Mouse (Mus musculus) embryonic facial prominence, embryonic 13.5 days (tissue): ENCODE measurements around the gene Olfr478. TPM values are rescaled to one million over a fixed set of nuclear protein-coding genes. Genes with fewer than 3 reads are reported as not detected.
"Not testable (repeated sequence)": the region's sequence is repeated elsewhere in the genome, so short reads cannot be mapped to it uniquely, and the experiment has no call there.

Experiments
- ATAC-seq: fragments of 200-750 bp; cut with Nextera tagmentation; 2 replicates; pipeline ENCODE4 v1.8.0; 2017; ENCODE audit warnings: low read depth; ENCODE audit not compliant: insufficient number of reproducible peaks, insufficient read depth, low FRiP score, low TSS enrichment
- H3K27ac ChIP-seq: fragments of 300-500 bp; sonication (generic); 2 replicates; pipeline ENCODE4 v1.5.1; 2015; ENCODE audit warnings: moderate library complexity, mild to moderate bottlenecking, inconsistent platforms
- H3K27me3 ChIP-seq: fragments of 300-500 bp; sonication (generic); 2 replicates; pipeline ENCODE4 v1.6.1; 2015; ENCODE audit warnings: mild to moderate bottlenecking, inconsistent platforms
- H3K36me3 ChIP-seq: fragments of 300-500 bp; sonication (generic); 2 replicates; pipeline ENCODE4 v1.6.1; 2015; ENCODE audit warnings: mild to moderate bottlenecking, inconsistent platforms
- H3K4me1 ChIP-seq: fragments of 300-500 bp; sonication (generic); 2 replicates; pipeline ENCODE4 v1.6.1; 2015; ENCODE audit warnings: inconsistent platforms
- H3K4me2 ChIP-seq: fragments of 300-500 bp; sonication (generic); 2 replicates; pipeline ENCODE4 v1.6.1; 2015; ENCODE audit warnings: moderate library complexity, mild to moderate bottlenecking, inconsistent platforms
- H3K4me3 ChIP-seq: fragments of 300-500 bp; sonication (generic); 2 replicates; pipeline ENCODE4 v1.5.1; 2015; ENCODE audit warnings: mild to moderate bottlenecking, inconsistent platforms
- H3K9ac ChIP-seq: fragments of 300-500 bp; sonication (generic); 2 replicates; pipeline ENCODE4 v1.6.1; 2015; ENCODE audit warnings: mild to moderate bottlenecking, inconsistent platforms
- H3K9me3 ChIP-seq: fragments of 300-500 bp; sonication (generic); 2 replicates; pipeline ENCODE4 v1.6.1; 2016; ENCODE audit warnings: inconsistent platforms
- WGBS: fragments of 180-500 bp; shearing (Covaris S2); methylation state at CpG from one replicate; pipeline ENCODE4 v1.1.7; 2015; ENCODE audit warnings: mixed read lengths; 5-methylcytosine and 5-hydroxymethylcytosine counted together
- polyA plus RNA-seq: library from polyadenylated mRNA; unstranded; fragments of >200 nt; fragmentation: Nextera tagmentation; extraction: Ambion mirVana; gene quantifications from 2 replicates; pipeline ENCODE4 v1.2.1, GENCODE M21; 2015

Olfr478 gene
- polyA plus RNA-seq, result not detected in 2 replicates

DNA sequence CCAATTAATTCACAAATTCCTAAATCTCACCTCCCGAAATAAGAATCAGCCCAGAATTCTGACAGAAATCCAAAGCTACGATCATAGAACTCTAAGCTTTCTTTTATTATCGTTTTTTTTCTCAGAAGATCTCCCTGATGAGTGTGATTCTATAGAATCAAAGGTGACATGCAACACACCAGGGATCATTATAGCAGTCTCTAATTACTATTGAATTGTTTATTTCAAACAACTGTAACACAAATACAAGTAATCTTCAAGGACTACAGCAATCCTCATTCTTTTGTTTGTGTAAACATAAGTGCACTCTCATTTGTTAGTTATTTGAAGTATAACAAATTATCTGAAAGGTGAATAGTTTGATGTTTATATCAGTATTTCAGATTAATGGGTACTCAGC, at the start of gene Olfr478:
Gene Olfr478, minus strand, starts transcription at position 101 of the 400 bp plus-strand sequence.
- Histone ChIP-seq H3K36me3 (no peaks in the 10 kb centered on the region), H3K4me2 (no peak within 1 kb of the TSS)
- 79% methylated on average over 3 of the region's 3 CpGs for WGBS

GRCm38 (mm10) chr7:108079555-108079954, 45.8 kb upstream of the Olfr478 start, which contains the start of gene Olfr481:
Olfr481 (plus strand) TSS chr7:108079855.
- Histone ChIP-seq H3K9ac (no peak within 1 kb of the TSS), H3K4me3 (no peak within 1 kb of the TSS), H3K27ac (no peak within 1 kb of the TSS), H3K4me1 (no peaks in the 10 kb centered on the region), H3K36me3 (no peaks in the 10 kb centered on the region), H3K9me3 (no peaks in the 10 kb centered on the region), H3K27me3 (no peaks in the 10 kb centered on the region), H3K4me2 (no peak within 1 kb of the TSS)
- no peak for ATAC-seq

More for the DNA sequence above, at the start of gene Olfr478:
- H3K9me3 ChIP-seq, result no peaks in the 10 kb centered on the region
- H3K4me1 ChIP-seq, result no peaks in the 10 kb centered on the region
- ATAC-seq, result no peak
- H3K4me3 ChIP-seq, result no peak within 1 kb of the TSS
- H3K9ac ChIP-seq, result no peak within 1 kb of the TSS
- no peak within 1 kb of the TSS for H3K27ac ChIP-seq
- no peaks in the 10 kb centered on the region for H3K27me3 ChIP-seq

- H3K4me3 ChIP-seq, result no peak within 1 kb of the TSS
- no peaks in the 10 kb centered on the region for H3K36me3 ChIP-seq
- no peaks in the 10 kb centered on the region for H3K9me3 ChIP-seq
- no peaks in the 10 kb centered on the region for H3K4me1 ChIP-seq
- 73% methylated on average over 1 of the region's 1 CpGs for WGBS
- no peak within 1 kb of the TSS for H3K9ac ChIP-seq
- no peak within 1 kb of the TSS for H3K4me2 ChIP-seq
- no peaks in the 10 kb centered on the region for H3K27me3 ChIP-seq
- ATAC-seq, result no peak
- H3K27ac ChIP-seq, result no peak within 1 kb of the TSS
These were observed 33.5 kb upstream of the Olfr478 start, which contains the start of gene Olfr480 for GRCm38 (mm10) chr7:108067246-108067645. Olfr480 (minus strand) TSS chr7:108067346.

DNA sequence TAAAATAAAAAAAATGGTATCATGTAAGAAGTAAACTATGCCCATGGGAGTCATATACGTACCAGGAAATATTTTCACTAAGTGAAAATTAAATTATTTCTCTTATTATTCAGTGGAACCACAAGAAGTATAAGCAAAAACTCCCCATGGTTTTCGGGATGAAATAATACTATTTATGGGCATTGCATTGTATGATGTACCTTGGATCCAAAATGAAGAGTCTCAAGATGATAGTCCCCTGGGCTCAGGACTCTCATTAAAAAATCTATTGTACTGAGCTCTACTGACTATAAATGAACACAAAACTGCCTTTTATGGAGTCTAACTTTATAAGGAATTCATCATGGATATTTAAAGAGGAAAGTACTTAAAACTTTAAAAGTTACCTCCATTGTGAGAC, 16.6 kb upstream of the Olfr478 start, which contains the start of gene Olfr479:
Gene Olfr479, plus strand, starts transcription at position 301 of the 400 bp plus-strand sequence.
- no peak for ATAC-seq
- no peaks in the 10 kb centered on the region for H3K36me3 ChIP-seq
- no peak within 1 kb of the TSS for H3K9ac ChIP-seq
- WGBS, result 82% methylated on average over 2 of the region's 2 CpGs
- H3K27ac ChIP-seq, result no peak within 1 kb of the TSS
- no peaks in the 10 kb centered on the region for H3K4me1 ChIP-seq
- H3K4me3 ChIP-seq, result no peak within 1 kb of the TSS
- H3K27me3 ChIP-seq, result no peaks in the 10 kb centered on the region
- 0 out of 2 replicates have a peak, but pooled peaks cover 3% of the 10 kb centered on the region for H3K9me3 ChIP-seq
- no peak within 1 kb of the TSS for H3K4me2 ChIP-seq

DNA sequence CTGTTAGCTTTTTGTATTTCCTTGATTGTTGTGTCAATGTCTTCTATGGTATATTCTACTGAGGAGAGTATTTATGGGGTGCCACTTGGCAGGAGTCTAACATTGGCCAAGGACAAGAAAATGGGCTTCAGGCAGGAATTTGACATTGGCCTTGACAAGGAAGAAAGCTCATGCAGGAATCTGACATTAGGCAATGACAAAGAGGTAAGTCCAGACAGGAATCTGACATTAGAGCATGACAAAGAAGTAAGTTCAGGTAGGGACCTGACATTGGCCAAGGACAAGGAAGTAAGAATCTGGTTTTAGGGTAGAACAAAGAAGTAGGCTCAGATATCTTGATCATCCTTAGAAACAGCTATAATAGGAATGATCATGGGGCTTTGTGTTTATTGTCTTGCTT, 19.5 kb downstream of the Olfr478 start:
- not testable (repeated sequence) for H3K4me3 ChIP-seq, H3K4me2 ChIP-seq, H3K36me3 ChIP-seq, H3K9me3 ChIP-seq, H3K27me3 ChIP-seq, H3K27ac ChIP-seq, H3K9ac ChIP-seq, ATAC-seq, H3K4me1 ChIP-seq

DNA sequence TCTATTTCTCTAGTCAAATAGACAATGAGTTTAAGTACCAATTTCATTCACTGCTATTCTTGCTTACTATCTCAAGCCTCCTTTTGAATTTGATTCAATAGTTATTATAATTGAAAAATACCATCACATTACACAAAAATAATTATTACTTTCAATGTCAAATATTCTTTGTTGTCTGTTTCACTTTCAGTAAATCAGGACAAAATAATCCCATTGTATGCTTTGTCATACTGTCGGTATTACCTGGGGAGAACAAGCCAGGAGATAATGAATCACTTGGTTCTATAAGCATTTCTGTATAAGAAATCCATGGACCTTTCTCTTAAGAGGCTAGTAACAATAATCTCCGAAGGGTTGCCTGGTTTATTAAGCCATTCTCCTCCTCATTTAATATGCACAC, 47.4 kb downstream of the Olfr478 start, which contains the start of gene Olfr477:
Gene Olfr477, plus strand, starts transcription at position 301 of the 400 bp plus-strand sequence.
- no peak within 1 kb of the TSS for H3K4me2 ChIP-seq
- no peaks in the 10 kb centered on the region for H3K9me3 ChIP-seq
- H3K4me1 ChIP-seq, result no peaks in the 10 kb centered on the region
- no peak for ATAC-seq
- 78% methylated on average over 2 of the region's 2 CpGs for WGBS
- H3K27me3 ChIP-seq, result no peaks in the 10 kb centered on the region
- no peak within 1 kb of the TSS for H3K9ac ChIP-seq
- H3K36me3 ChIP-seq, result no peaks in the 10 kb centered on the region
- H3K4me3 ChIP-seq, result no peak within 1 kb of the TSS
- no peak within 1 kb of the TSS for H3K27ac ChIP-seq

Other genes starting within 250 kb of the Olfr478 start
- gene Ovch2, start 232.8 kb downstream of the Olfr478 start, polyA plus RNA-seq, result not detected in 2 replicates
- gene Olfr467, start 221.7 kb downstream of the Olfr478 start, polyA plus RNA-seq, result not detected in 2 replicates
- not detected in 2 replicates for gene Olfr469, start 208.4 kb downstream of the Olfr478 start, polyA plus RNA-seq
- not detected in 2 replicates for gene Olfr470, start 186.5 kb downstream of the Olfr478 start, polyA plus RNA-seq
- gene Olfr472, start 136.1 kb downstream of the Olfr478 start, polyA plus RNA-seq, result not detected in 2 replicates
- gene Olfr473, start 103.5 kb downstream of the Olfr478 start, polyA plus RNA-seq, result not detected in 2 replicates
- gene Olfr474, start 79.3 kb downstream of the Olfr478 start, polyA plus RNA-seq, result not detected in 2 replicates
- gene Olfr476, start 69.2 kb downstream of the Olfr478 start, polyA plus RNA-seq, result not detected in 2 replicates
- gene Olfr477, start 47.3 kb downstream of the Olfr478 start, polyA plus RNA-seq, result not detected in 2 replicates
- gene Olfr479, start 16.7 kb upstream of the Olfr478 start, polyA plus RNA-seq, result not detected in 2 replicates
- gene Olfr480, start 33.4 kb upstream of the Olfr478 start, polyA plus RNA-seq, result not detected in 2 replicates
- gene Olfr481, start 45.9 kb upstream of the Olfr478 start, polyA plus RNA-seq, result not detected in 2 replicates
- gene Olfr482, start 63.6 kb upstream of the Olfr478 start, polyA plus RNA-seq, result 0.26 TPM in 1 of 2 replicates, not detected in the other
- not detected in 2 replicates for gene Olfr483, start 66.9 kb upstream of the Olfr478 start, polyA plus RNA-seq
- gene Olfr484, start 93.5 kb upstream of the Olfr478 start, polyA plus RNA-seq, result not detected in 2 replicates
- not detected in 2 replicates for gene Olfr485, start 125.9 kb upstream of the Olfr478 start, polyA plus RNA-seq
- not detected in 2 replicates for gene Olfr486, start 138.8 kb upstream of the Olfr478 start, polyA plus RNA-seq
- gene Olfr487, start 180.6 kb upstream of the Olfr478 start, polyA plus RNA-seq, result not detected in 2 replicates
- gene Olfr488, start 224.4 kb upstream of the Olfr478 start, polyA plus RNA-seq, result not detected in 2 replicates